Mouse (Mus musculus) stomach, embryonic 16.5 days (tissue): ENCODE results near the gene Enpep. TPM values are rescaled to one million over a fixed set of nuclear protein-coding genes. Genes with fewer than 3 reads are reported as not detected.

Experiments
- ATAC-seq: fragments of 200-750 bp; cut with Nextera tagmentation; 2 replicates; pipeline ENCODE4 v1.8.0; 2017; ENCODE audit warnings: moderate number of reproducible peaks, moderate TSS enrichment; ENCODE audit not compliant: insufficient read depth, low FRiP score
- H3K27ac ChIP-seq: fragments of 300-500 bp; sonication (generic); 2 replicates; pipeline ENCODE4 v1.5.1; 2014; ENCODE audit warnings: low read length
- H3K27me3 ChIP-seq: fragments of 300-500 bp; sonication (generic); 2 replicates; pipeline ENCODE4 v1.6.1; 2014; ENCODE audit warnings: low read length, control low read depth, mixed read lengths; ENCODE audit not compliant: control insufficient read depth, insufficient read depth
- H3K36me3 ChIP-seq: fragments of 300-500 bp; sonication (generic); 2 replicates; pipeline ENCODE4 v1.6.1; 2014; ENCODE audit warnings: low read length; ENCODE audit not compliant: control insufficient read depth, insufficient read depth
- H3K4me1 ChIP-seq: fragments of 300-500 bp; sonication (generic); 2 replicates; pipeline ENCODE4 v1.6.1; 2014; ENCODE audit warnings: low read length, control low read depth, mixed read lengths; ENCODE audit not compliant: control insufficient read depth, insufficient read depth
- H3K4me2 ChIP-seq: fragments of 300-500 bp; sonication (generic); 2 replicates; pipeline ENCODE4 v1.6.1; 2014; ENCODE audit warnings: low read depth, low read length, mixed read lengths
- H3K4me3 ChIP-seq: fragments of 300-500 bp; sonication (generic); replicated peaks from 2 replicates; pipeline ENCODE4 v1.5.1; 2014; ENCODE audit warnings: mild to moderate bottlenecking, low read length
- H3K9ac ChIP-seq: fragments of 300-500 bp; sonication (generic); 2 replicates; pipeline ENCODE4 v1.6.1; 2014; ENCODE audit warnings: low read length
- H3K9me3 ChIP-seq: fragments of 300-500 bp; sonication (generic); replicated peaks from 2 replicates; pipeline ENCODE4 v1.6.1; 2016; ENCODE audit warnings: low read length, control low read depth; ENCODE audit not compliant: control insufficient read depth
- whole genome bisulfite sequencing: fragments of 180-500 bp; shearing (Covaris S2); extraction: QIAGEN DNeasy Blood & Tissue Kit; methylation state at CpG from one replicate; pipeline ENCODE4 v1.1.7; 2014; 5-methylcytosine and 5-hydroxymethylcytosine counted together
- polyA plus RNA-seq: library from polyadenylated mRNA; unstranded; fragments of >200 nt; fragmentation: Nextera tagmentation; extraction: Ambion mirVana; gene quantifications from 2 replicates; pipeline ENCODE4 v1.2.1, GENCODE M21; 2015

Enpep gene
- polyA plus RNA-seq, 1 experiment from 2014 or later: 19.9 TPM

GRCm38 (mm10) chr3:129317032-129317729 is 15.3 kb downstream of the Enpep start:
- Histone ChIP-seq H3K4me1 (no peaks in the 10 kb centered on the region), H3K9ac (no peak overlapping the region), H3K4me2 (no peak overlapping the region), H3K27ac (no peak overlapping the region), H3K36me3 (no peaks in the 10 kb centered on the region), H3K27me3 (no peaks in the 10 kb centered on the region), H3K9me3 (no peaks in the 10 kb centered on the region), H3K4me3 (no peak overlapping the region)
- ATAC-seq: no peak
- 77% methylated on average over 17 of the region's 17 CpGs for WGBS

- Histone ChIP-seq H3K4me2 (no peak overlapping the region), H3K4me1 (no peaks in the 10 kb centered on the region), H3K9me3 (no peaks in the 10 kb centered on the region), H3K4me3 (no peak overlapping the region), H3K27ac (no peak overlapping the region), H3K27me3 (no peaks in the 10 kb centered on the region), H3K36me3 (no peaks in the 10 kb centered on the region), H3K9ac (no peak overlapping the region)
- no peak for ATAC-seq
- 85% methylated on average over 7 of the region's 7 CpGs for WGBS
Measured at GRCm38 (mm10) chr3:129313671-129314415, 18.7 kb downstream of the Enpep start.

- H3K4me3 ChIP-seq: no peak overlapping the region
- no peak for ATAC-seq
- H3K4me1 ChIP-seq: no peaks in the 10 kb centered on the region
- no peak overlapping the region for H3K27ac ChIP-seq
- no peaks in the 10 kb centered on the region for H3K36me3 ChIP-seq
- no peaks in the 10 kb centered on the region for H3K9me3 ChIP-seq
- no peak overlapping the region for H3K9ac ChIP-seq
- H3K4me2 ChIP-seq: no peak overlapping the region
- WGBS: 72% methylated on average over 2 of the region's 2 CpGs
- no peaks in the 10 kb centered on the region for H3K27me3 ChIP-seq
Measured at GRCm38 (mm10) chr3:129313221-129313620, 19.3 kb downstream of the Enpep start.

GRCm38 (mm10) chr3:129312511-129312910 is 20.0 kb downstream of the Enpep start:
- no peaks in the 10 kb centered on the region for H3K4me1 ChIP-seq
- no peak overlapping the region for H3K27ac ChIP-seq
- ATAC-seq: no peak

GRCm38 (mm10) chr3:129311951-129312350 is 20.6 kb downstream of the Enpep start:
- no peak for ATAC-seq
- Histone ChIP-seq H3K27me3 (no peaks in the 10 kb centered on the region), H3K9me3 (no peaks in the 10 kb centered on the region), H3K27ac (no peak overlapping the region), H3K4me3 (no peak overlapping the region), H3K4me2 (no peak overlapping the region), H3K36me3 (no peaks in the 10 kb centered on the region), H3K9ac (no peak overlapping the region), H3K4me1 (no peaks in the 10 kb centered on the region)
- WGBS: 89% methylated on average over 8 of the region's 8 CpGs

More at GRCm38 (mm10) chr3:129312511-129312910, 20.0 kb downstream of the Enpep start:
- Histone ChIP-seq H3K4me3 (no peak overlapping the region), H3K9ac (no peak overlapping the region), H3K9me3 (no peaks in the 10 kb centered on the region), H3K4me2 (no peak overlapping the region), H3K36me3 (no peaks in the 10 kb centered on the region), H3K27me3 (no peaks in the 10 kb centered on the region)
- WGBS: 93% methylated on average over 8 of the region's 8 CpGs

- H3K4me1 ChIP-seq: no peaks in the 10 kb centered on the region
- no peaks in the 10 kb centered on the region for H3K36me3 ChIP-seq
- H3K9me3 ChIP-seq: no peaks in the 10 kb centered on the region
- no peak for ATAC-seq
- H3K27ac ChIP-seq: no peak overlapping the region
- H3K27me3 ChIP-seq: no peaks in the 10 kb centered on the region
- WGBS: 55% methylated on average over 5 of the region's 5 CpGs
- H3K4me2 ChIP-seq: no peak overlapping the region
- H3K9ac ChIP-seq: no peak overlapping the region
- H3K4me3 ChIP-seq: no peak overlapping the region
Measured at GRCm38 (mm10) chr3:129309926-129310325, 22.6 kb downstream of the Enpep start.

GRCm38 (mm10) chr3:129308876-129309275 is 23.6 kb downstream of the Enpep start:
- no peaks in the 10 kb centered on the region for H3K36me3 ChIP-seq
- H3K27me3 ChIP-seq: no peaks in the 10 kb centered on the region
- no peak overlapping the region for H3K9ac ChIP-seq
- H3K4me2 ChIP-seq: no peak overlapping the region
- no peak for ATAC-seq
- H3K4me3 ChIP-seq: no peak overlapping the region
- H3K4me1 ChIP-seq: no peaks in the 10 kb centered on the region
- no peaks in the 10 kb centered on the region for H3K9me3 ChIP-seq
- H3K27ac ChIP-seq: no peak overlapping the region
- 69% methylated on average over 9 of the region's 9 CpGs for WGBS

- peak; percentile 58; the same call in 1 of the 2 replicates for ATAC-seq
- Histone ChIP-seq H3K27ac (no peak overlapping the region), H3K36me3 (no peaks in the 10 kb centered on the region), H3K4me1 (no peaks in the 10 kb centered on the region), H3K27me3 (no peaks in the 10 kb centered on the region), H3K9ac (no peak overlapping the region), H3K4me2 (no peak overlapping the region), H3K4me3 (no peak overlapping the region), H3K9me3 (no peaks in the 10 kb centered on the region)
- WGBS: 28% methylated on average over 10 of the region's 10 CpGs
Measured at GRCm38 (mm10) chr3:129308102-129308752, 24.3 kb downstream of the Enpep start.

- H3K27me3 ChIP-seq: no peaks in the 10 kb centered on the region
- H3K27ac ChIP-seq: no peak overlapping the region
- H3K4me1 ChIP-seq: no peaks in the 10 kb centered on the region
- no peak for ATAC-seq
- H3K36me3 ChIP-seq: no peaks in the 10 kb centered on the region
- no peak overlapping the region for H3K9ac ChIP-seq
- H3K4me2 ChIP-seq: no peak overlapping the region
- H3K9me3 ChIP-seq: no peaks in the 10 kb centered on the region
- 8% methylated on average over 3 of the region's 3 CpGs for WGBS
- no peak overlapping the region for H3K4me3 ChIP-seq
Measured at GRCm38 (mm10) chr3:129303941-129304340, 28.6 kb downstream of the Enpep start.
